Mouse (Mus musculus): ENCODE measurements at regions not wholly inside any gene's neighbourhood (a gene's known extent, or its start where the extent isn't known, plus 50 kb on each side); places are given as distances from the start of the nearest gene placed in this dataset.

GRCm38 (mm10) chr10:103591985-103592384, 224.4 kb downstream of the Slc6a15 start:
- TF ChIP-seq CTCF (IDR thresholded peaks at IDR 0.05; ENCODE audit: low read depth) (no peak), EP300 (optimal IDR thresholded peaks at IDR 0.05) (no peak)
